Mouse (Mus musculus) spleen, adult 2 months (tissue): ENCODE results near the gene Prr14l. TPM values are rescaled to one million over a fixed set of nuclear protein-coding genes. Genes with fewer than 3 reads are reported as not detected.
A peak's percentile ranks its signal among the peaks of the same experiment; 100 is the strongest.
"Not testable (repeated sequence)": the region's sequence is repeated elsewhere in the genome, so short reads cannot be mapped to it uniquely, and the experiment has no call there.

ENCODE experiments used
- DNase-seq, 2 experiments: peaks; one replicate each; pipeline versions ENCODE4 v3.0.0 to v3.0.0-alpha.2; 2012 to 2021; ENCODE audit warnings: low spot score in 2 of 2, low read depth in 1 of 2
- H3K27ac ChIP-seq: fragments of 200-500 bp; 2 replicates; pipeline ENCODE4 v1.5.1; 2012; ENCODE audit warnings: low read length, inconsistent platforms; ENCODE audit not compliant: insufficient read depth
- H3K27me3 ChIP-seq: fragments of 200-500 bp; 2 replicates; pipeline ENCODE4 v1.6.1; 2012; ENCODE audit warnings: mild to moderate bottlenecking, moderate library complexity, low read length, inconsistent platforms; ENCODE audit not compliant: control insufficient read depth, insufficient read depth
- H3K36me3 ChIP-seq: fragments of 200-500 bp; 2 replicates; pipeline ENCODE4 v1.6.1; 2012; ENCODE audit warnings: mild to moderate bottlenecking, low read length, inconsistent platforms; ENCODE audit not compliant: control insufficient read depth, insufficient read depth
- H3K4me1 ChIP-seq: fragments of 200-500 bp; 2 replicates; pipeline ENCODE4 v1.6.1; 2011; ENCODE audit warnings: inconsistent platforms; ENCODE audit not compliant: control insufficient read depth, insufficient read depth, insufficient read length
- H3K4me3 ChIP-seq: fragments of 200-500 bp; 2 replicates; pipeline ENCODE4 v1.5.1; 2011; ENCODE audit warnings: mild to moderate bottlenecking, inconsistent platforms; ENCODE audit not compliant: insufficient read depth, insufficient read length; ENCODE audit errors: extremely low read depth
- CTCF ChIP-seq: fragments of 200-500 bp; IDR thresholded peaks from 2 replicates; pipeline ENCODE4 v1.5.1; 2011; ENCODE audit warnings: mild to moderate bottlenecking, inconsistent platforms; ENCODE audit not compliant: insufficient read depth, insufficient read length, insufficient replicate concordance; ENCODE audit errors: extremely low read depth
- POLR2A ChIP-seq: fragments of 200-500 bp; IDR thresholded peaks from 2 replicates; pipeline ENCODE4 v1.6.1; 2011; ENCODE audit warnings: low read depth, low read length, inconsistent platforms
- WGBS: fragments of 180-500 bp; shearing (Covaris S2); methylation state at CpG from one replicate; pipeline ENCODE4 v1.1.7; 2018; 5-methylcytosine and 5-hydroxymethylcytosine counted together
- polyA plus RNA-seq: library from polyadenylated mRNA; depleted of rRNA; stranded (reverse); fragments of >200 nt; gene quantifications from 2 replicates; pipeline ENCODE4 v1.2.3, GENCODE M21; 2012

Prr14l gene
- polyA plus RNA-seq, 1 experiment = 15.1 TPM

- Histone ChIP-seq H3K36me3 (no peaks in the 10 kb centered on the region; the same call in 1 of the 2 replicates), H3K4me3 (no peak overlapping the region), H3K27ac (no peak overlapping the region), H3K27me3 (no peaks in the 10 kb centered on the region), H3K4me1 (peaks cover 4% of the 10 kb centered on the region; the same call in 1 of the 2 replicates)
- no peak for DNase-seq
- 91% methylated on average over 1 of the region's 1 CpGs for WGBS
- TF ChIP-seq CTCF (no peak), POLR2A (no peak)
Observed at GRCm38 (mm10) chr5:32861082-32861481, 7.0 kb upstream of the Prr14l start.

GRCm38 (mm10) chr5:32857781-32858220 is 3.7 kb upstream of the Prr14l start:
- Histone ChIP-seq H3K27ac (no peak overlapping the region), H3K4me3 (peak overlapping the region; percentile 19; the same call in 1 of the 2 replicates), H3K36me3 (no peaks in the 10 kb centered on the region), H3K4me1 (no peaks in the 10 kb centered on the region; the same call in 1 of the 2 replicates), H3K27me3 (no peaks in the 10 kb centered on the region)
- whole genome bisulfite sequencing = 6% methylated on average over 6 of the region's 6 CpGs
- TF ChIP-seq POLR2A (no peak), CTCF (no peak)
- DNase-seq = peak in 1 of 2 experiments; percentile 29

DNA sequence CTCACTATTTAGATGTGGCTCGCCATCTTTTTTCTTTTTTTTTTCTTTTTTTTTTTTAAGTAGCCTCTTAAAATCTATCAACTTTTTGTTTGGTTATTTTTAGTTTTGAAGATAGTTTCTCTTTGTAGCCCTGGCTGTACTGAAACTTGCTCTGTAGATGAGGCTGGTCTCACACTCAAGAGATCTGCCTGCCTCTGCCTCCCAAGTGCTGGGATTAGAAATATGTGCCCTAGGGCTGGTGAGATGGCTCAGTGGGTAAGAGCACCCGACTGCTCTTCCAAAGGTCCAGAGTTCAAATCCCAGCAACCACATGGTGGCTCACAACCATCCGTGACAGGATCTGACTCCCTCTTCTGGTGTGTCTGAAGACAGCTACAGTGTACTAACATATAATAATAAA is 1.2 kb upstream of the Prr14l start:
- not testable (repeated sequence) for H3K27me3 ChIP-seq, DNase-seq, H3K27ac ChIP-seq, H3K36me3 ChIP-seq, H3K4me3 ChIP-seq
- peaks cover 12% of the 10 kb centered on the region for H3K4me1 ChIP-seq
- 99% methylated on average over 3 of the region's 3 CpGs for WGBS

DNA sequence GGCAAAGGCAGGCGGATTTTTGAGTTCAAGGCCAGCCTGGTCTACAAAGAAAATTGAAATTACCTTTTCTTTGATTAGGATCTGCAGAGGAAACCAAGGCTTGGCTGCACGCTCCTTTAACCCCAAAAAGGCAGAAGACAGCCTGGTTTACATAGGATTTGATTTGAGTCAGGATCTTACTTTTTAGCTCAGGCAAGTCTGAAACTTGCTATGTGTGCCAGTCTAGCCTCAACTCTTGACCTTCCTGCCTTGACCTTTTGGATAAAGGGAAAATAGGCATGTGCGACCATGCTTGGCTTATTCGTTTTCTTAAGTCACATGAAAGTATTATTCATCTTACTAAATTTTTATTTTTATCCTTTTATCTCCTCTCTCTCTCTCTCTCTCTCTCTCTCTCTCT is 762 bp upstream of the Prr14l start:
- no peak for DNase-seq
- Histone ChIP-seq H3K27ac (no peak overlapping the region), H3K27me3 (no peaks in the 10 kb centered on the region), H3K36me3 (no peaks in the 10 kb centered on the region), H3K4me3 (no peak overlapping the region), H3K4me1 (peaks cover 12% of the 10 kb centered on the region)
- WGBS = 79% methylated on average over 4 of the region's 4 CpGs
- TF ChIP-seq CTCF (no peak), POLR2A (no peak)

DNA sequence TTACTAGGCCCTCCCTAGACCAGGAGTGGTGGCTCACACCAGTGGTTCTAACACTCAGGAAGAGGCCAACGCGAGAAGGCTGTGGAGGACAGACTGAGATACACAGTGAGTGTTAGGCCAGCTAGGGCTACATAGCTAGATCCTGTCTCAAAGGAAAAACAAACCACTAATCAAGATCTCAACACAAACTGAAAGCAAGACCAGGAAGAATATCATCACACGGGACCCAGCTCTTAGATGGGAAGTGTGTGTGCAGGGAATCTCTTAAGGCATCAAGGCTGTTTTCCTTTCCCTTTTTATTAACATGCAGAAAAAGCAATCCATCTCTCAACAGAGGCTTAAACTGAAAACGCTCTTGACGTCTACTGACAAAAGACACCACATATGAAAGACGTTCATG is 2.0 kb downstream of the Prr14l start:
- TF ChIP-seq POLR2A (no peak), CTCF (no peak)
- Histone ChIP-seq H3K27me3 (no peaks in the 10 kb centered on the region), H3K4me1 (peaks cover 12% of the 10 kb centered on the region), H3K4me3 (peak overlapping the region; percentile 10; the same call in 1 of the 2 replicates), H3K36me3 (no peaks in the 10 kb centered on the region; the same call in none of the 2 replicates), H3K27ac (no peak overlapping the region; the same call in 1 of the 2 replicates)
- whole genome bisulfite sequencing = 18% methylated on average over 6 of the region's 6 CpGs
- no peak for DNase-seq

DNA sequence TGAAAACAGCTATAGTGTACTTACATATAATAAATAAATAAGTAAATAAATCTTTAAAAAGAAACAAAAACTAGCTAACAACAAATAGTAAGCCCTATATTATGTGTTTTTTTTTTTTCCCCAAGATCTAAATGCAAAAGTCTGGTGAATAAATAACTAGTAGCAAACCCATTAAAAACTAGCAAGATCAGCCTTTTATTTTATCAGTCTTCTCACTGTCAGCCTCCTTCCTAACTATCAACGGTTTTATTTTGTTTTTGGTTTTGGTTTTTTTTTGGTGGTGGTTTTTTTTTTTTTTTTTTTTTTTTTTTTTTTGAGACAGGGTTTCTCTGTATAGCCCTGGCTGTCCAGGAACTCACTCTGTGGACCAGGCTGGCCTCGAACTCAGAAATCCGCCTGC is 4.5 kb downstream of the Prr14l start:
- H3K27me3 ChIP-seq, H3K27ac ChIP-seq, H3K36me3 ChIP-seq, H3K4me3 ChIP-seq, DNase-seq: not testable (repeated sequence)
- 89% methylated on average over 3 of the region's 3 CpGs for WGBS
- H3K4me1 ChIP-seq = peaks cover 12% of the 10 kb centered on the region

DNA sequence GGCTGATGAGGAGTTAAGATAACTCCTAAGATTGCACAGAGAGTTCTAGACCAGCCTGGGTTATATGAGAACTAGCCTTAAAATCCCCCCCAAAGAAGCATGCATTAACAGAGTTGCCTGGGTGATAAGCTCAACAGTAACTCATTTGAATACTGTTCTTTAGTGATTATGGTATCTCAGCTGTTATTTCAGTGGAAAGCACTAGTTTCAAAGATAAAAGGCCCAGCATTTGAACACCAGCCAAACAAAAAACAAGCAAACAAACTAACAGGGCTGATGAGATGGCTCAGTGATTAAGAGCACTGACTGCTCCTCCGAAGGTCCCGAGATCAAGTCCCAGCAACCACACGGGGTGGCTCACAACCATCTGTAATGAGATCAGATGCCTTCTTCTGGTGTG is 4.9 kb downstream of the Prr14l start:
- Histone ChIP-seq H3K4me1 (peaks cover 12% of the 10 kb centered on the region), H3K36me3 (peaks cover 3% of the 10 kb centered on the region), H3K27me3 (no peaks in the 10 kb centered on the region), H3K4me3 (no peak overlapping the region), H3K27ac (no peak overlapping the region)
- DNase-seq = no peak
- 83% methylated on average over 3 of the region's 3 CpGs for WGBS
- TF ChIP-seq CTCF = no peak
- no peak for TF ChIP-seq POLR2A
